Mouse (Mus musculus) lung, embryonic 16.5 days (tissue): ENCODE results near the gene Lmnb2. TPM values are rescaled to one million over a fixed set of nuclear protein-coding genes. Genes with fewer than 3 reads are reported as not detected.
A peak's percentile ranks its signal among the peaks of the same experiment; 100 is the strongest.

Experiments used
- ATAC-seq: fragments of 200-750 bp; cut with Nextera tagmentation; 2 replicates; pipeline ENCODE4 v1.8.0; 2017; ENCODE audit warnings: low read depth, mild to moderate bottlenecking, moderate library complexity
- H3K27ac ChIP-seq: fragments of 300-500 bp; sonication (generic); 2 replicates; pipeline ENCODE4 v1.5.1; 2014; ENCODE audit warnings: mild to moderate bottlenecking, control low read depth, low read length
- H3K27me3 ChIP-seq: fragments of 300-500 bp; sonication (generic); 2 replicates; pipeline ENCODE4 v1.6.1; 2014; ENCODE audit warnings: low read depth, low read length, mixed read lengths; ENCODE audit not compliant: control insufficient read depth, insufficient read depth
- H3K36me3 ChIP-seq: fragments of 300-500 bp; sonication (generic); 2 replicates; pipeline ENCODE4 v1.6.1; 2014; ENCODE audit warnings: low read length; ENCODE audit not compliant: control insufficient read depth, insufficient read depth
- H3K4me1 ChIP-seq: fragments of 300-500 bp; sonication (generic); replicated peaks from 2 replicates; pipeline ENCODE4 v1.6.1; 2014; ENCODE audit warnings: low read length, mixed read lengths; ENCODE audit not compliant: control insufficient read depth, insufficient read depth
- H3K4me2 ChIP-seq: fragments of 300-500 bp; sonication (generic); 2 replicates; pipeline ENCODE4 v1.6.1; 2014; ENCODE audit warnings: low read depth, low read length, control low read depth
- H3K4me3 ChIP-seq: fragments of 300-500 bp; sonication (generic); 2 replicates; pipeline ENCODE4 v1.5.1; 2014; ENCODE audit warnings: mild to moderate bottlenecking, low read length, control low read depth
- H3K9ac ChIP-seq: fragments of 300-500 bp; sonication (generic); 2 replicates; pipeline ENCODE4 v1.6.1; 2014; ENCODE audit warnings: low read length, control low read depth
- H3K9me3 ChIP-seq: fragments of 300-500 bp; sonication (generic); 2 replicates; pipeline ENCODE4 v1.6.1; 2016; ENCODE audit warnings: low read length; ENCODE audit not compliant: control insufficient read depth
- WGBS: fragments of 180-500 bp; shearing (Covaris S2); extraction: QIAGEN DNeasy Blood & Tissue Kit; methylation state at CpG from one replicate; pipeline ENCODE4 v1.1.7; 2014; 5-methylcytosine and 5-hydroxymethylcytosine counted together
- polyA plus RNA-seq: library from polyadenylated mRNA; unstranded; fragments of >200 nt; fragmentation: Nextera tagmentation; extraction: Ambion mirVana; gene quantifications from 2 replicates; pipeline ENCODE4 v1.2.1, GENCODE M21; 2015

Gene Lmnb2
- polyA plus RNA-seq, 1 experiment from 2014 or later = 52.6 TPM

DNA sequence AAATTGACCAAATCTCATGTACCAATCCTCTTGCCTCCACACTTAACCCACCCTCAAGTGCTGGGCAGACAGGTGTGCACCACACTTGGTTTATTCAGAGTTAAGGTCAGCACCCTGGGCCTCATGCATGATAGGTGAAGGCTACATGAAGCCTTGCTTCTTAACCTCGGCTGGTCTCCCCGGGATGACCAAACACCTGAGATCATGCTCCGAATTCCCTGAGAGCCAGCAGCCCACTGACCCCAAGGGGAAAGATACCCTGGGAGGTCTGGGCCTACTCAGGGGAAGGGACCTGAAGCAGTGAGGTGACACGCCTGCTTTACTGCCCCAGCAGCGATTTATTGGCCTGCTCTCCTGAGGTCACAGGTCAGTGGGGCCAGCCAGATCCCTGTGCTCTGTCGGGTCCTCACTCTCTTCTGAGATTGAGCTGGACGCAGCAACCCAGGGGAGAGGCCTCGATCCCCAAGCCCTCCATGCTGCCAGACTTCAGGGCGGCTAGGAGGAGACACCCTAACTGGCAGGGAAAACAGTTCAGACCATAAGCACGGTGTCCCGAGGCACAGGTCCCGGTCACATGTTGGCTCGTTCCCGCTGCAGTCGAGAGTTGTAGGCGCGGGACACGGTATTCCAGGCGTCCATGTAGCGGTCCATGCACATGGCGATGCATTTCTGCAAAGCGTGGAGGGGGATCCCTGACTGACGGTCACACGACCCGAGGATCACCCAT, 18.3 kb downstream of the Lmnb2 start:
- H3K36me3 ChIP-seq = peaks cover 16% of the 10 kb centered on the region
- H3K27ac ChIP-seq = no peak overlapping the region; the same call in 1 of the 2 replicates
- peaks cover 8% of the 10 kb centered on the region for H3K4me1 ChIP-seq
- no peak for ATAC-seq
- no peaks in the 10 kb centered on the region for H3K27me3 ChIP-seq
- H3K4me3 ChIP-seq = peak overlapping the region; percentile 93
- H3K9ac ChIP-seq = peak overlapping the region; percentile 86
- H3K9me3 ChIP-seq = no peaks in the 10 kb centered on the region
- 12% methylated on average over 25 of the region's 25 CpGs for WGBS
- H3K4me2 ChIP-seq = peak overlapping the region; percentile 92

DNA sequence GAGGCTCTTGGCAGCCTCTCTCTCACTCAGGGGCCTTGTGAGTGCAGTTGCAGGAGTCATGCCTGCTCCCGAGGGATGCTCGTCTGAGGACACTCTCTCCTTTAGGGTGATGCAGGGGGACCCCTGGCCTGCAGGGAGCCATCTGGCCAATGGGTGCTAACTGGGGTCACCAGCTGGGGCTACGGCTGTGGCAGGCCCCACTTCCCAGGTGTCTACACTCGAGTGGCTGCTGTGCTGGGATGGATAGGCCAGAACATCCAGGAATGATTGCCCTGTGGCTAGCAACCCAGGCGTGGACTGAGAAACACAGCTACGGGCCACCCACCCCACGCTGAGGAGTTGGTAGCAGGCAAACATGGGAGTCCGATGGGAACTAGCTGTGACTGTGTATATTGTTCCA, 19.0 kb downstream of the Lmnb2 start:
- 79% methylated on average over 8 of the region's 8 CpGs for WGBS
- H3K9me3 ChIP-seq = no peaks in the 10 kb centered on the region
- H3K9ac ChIP-seq = no peak overlapping the region
- H3K4me3 ChIP-seq = no peak overlapping the region
- no peak overlapping the region for H3K4me2 ChIP-seq
- H3K36me3 ChIP-seq = peaks cover 11% of the 10 kb centered on the region
- no peak overlapping the region for H3K27ac ChIP-seq
- no peaks in the 10 kb centered on the region for H3K27me3 ChIP-seq
- ATAC-seq = no peak
- peaks cover 8% of the 10 kb centered on the region for H3K4me1 ChIP-seq

DNA sequence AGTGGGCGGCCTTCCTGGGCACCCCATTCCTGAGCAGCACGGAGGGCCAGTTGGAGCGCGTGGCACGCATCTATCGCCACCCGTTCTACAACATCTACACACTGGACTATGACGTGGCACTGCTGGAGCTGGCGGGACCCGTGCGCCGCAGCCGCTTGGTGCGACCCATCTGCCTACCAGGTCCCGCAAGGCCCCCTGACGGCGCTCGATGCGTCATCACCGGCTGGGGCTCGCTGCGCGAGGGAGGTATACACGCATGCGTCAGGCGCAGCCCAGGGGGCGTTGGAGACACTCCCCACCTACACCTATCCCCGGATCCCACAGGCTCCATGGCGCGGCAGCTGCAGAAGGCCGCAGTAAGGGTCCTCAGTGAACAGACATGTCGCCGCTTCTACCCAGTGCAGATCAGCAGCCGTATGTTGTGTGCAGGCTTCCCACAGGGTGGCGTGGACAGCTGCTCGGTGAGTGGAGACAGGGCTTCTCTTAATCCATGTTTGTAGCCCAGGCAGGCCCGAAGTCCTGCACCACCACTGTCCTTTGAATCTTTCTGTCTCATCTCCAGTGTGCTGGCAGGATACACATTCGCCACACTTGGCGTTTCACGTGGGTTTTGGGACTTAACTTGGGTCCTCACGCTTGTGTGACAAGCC, 20.1 kb downstream of the Lmnb2 start:
- Histone ChIP-seq H3K36me3 (peaks cover 6% of the 10 kb centered on the region; the same call in 1 of the 2 replicates), H3K9me3 (no peaks in the 10 kb centered on the region), H3K4me3 (no peak overlapping the region), H3K27me3 (no peaks in the 10 kb centered on the region), H3K9ac (peak overlapping the region; percentile 34; the same call in 1 of the 2 replicates), H3K4me2 (no peak overlapping the region), H3K27ac (no peak overlapping the region), H3K4me1 (peaks cover 8% of the 10 kb centered on the region)
- 33% methylated on average over 41 of the region's 41 CpGs for WGBS
- no peak for ATAC-seq

DNA sequence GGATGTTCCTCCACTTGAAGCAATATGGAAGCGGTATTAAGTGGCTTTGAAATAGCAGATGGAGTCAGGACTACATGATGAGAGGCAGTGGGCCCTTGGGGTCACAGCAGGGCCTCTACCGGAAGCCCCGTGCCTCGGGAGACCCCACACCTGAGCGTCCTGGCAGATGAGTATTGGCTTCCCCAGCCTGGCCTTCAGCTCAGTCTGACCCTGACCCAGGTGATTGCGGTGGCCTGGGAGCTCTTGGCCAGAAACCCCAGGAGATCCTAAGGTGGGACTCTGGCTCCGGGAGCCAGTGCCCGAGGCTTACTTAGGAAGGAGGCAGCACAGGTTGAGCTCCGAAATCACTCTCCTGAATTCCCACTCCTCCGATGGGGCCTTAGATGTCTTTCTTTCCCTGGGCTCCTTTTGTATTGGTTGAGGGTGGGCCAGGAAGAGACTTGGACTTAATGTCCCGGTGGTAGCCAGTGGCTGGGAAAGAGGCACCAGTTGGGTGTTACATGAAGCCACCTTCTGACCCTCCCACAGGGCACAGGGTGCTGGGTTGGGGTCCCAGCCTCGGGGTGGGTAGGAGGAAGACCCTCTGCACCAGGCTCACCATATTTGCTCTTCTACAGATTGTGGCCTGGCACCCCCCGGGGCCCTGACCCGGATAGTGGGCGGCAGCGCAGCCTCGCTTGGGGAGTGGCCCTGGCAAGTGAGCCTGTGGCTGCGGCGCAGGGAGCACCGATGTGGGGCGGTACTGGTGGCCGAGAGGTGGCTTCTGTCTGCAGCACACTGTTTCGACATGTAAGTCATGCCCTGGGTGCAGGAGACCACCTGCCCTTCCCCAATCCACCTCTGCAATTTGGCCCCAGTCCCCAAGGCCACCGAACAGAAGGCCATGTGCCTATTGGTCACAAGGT, 21.2 kb downstream of the Lmnb2 start:
- Histone ChIP-seq H3K9ac (no peak overlapping the region), H3K4me2 (no peak overlapping the region), H3K4me1 (peaks cover 8% of the 10 kb centered on the region), H3K4me3 (no peak overlapping the region), H3K27me3 (no peaks in the 10 kb centered on the region), H3K36me3 (no peaks in the 10 kb centered on the region), H3K9me3 (no peaks in the 10 kb centered on the region), H3K27ac (no peak overlapping the region)
- WGBS = 66% methylated on average over 24 of the region's 24 CpGs
- ATAC-seq = no peak

DNA sequence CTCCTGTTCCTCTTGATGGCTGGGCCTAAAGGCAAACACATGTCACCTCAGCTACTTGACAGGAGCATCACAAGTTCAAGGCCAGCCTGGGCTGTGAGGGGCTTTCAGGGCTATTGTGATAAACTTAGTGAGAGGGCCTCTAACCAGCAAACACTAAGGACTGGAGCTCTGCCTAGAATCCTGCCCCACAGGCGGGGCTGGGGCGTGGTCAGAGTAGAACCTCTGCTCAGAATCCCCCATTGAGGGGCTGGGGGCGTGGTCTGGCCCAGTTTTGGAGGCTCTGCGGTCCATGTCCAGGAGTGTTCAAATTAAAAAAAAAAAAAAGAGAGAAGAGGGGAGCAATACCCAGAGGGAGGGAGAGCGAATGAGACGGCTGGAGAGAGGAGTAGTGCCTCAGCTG, 22.3 kb downstream of the Lmnb2 start:
- H3K9ac ChIP-seq = no peak overlapping the region
- no peaks in the 10 kb centered on the region for H3K9me3 ChIP-seq
- H3K36me3 ChIP-seq = no peaks in the 10 kb centered on the region
- no peaks in the 10 kb centered on the region for H3K27me3 ChIP-seq
- no peak for ATAC-seq
- peaks cover 8% of the 10 kb centered on the region for H3K4me1 ChIP-seq
- H3K27ac ChIP-seq = no peak overlapping the region
- WGBS = 65% methylated on average over 6 of the region's 6 CpGs
- H3K4me2 ChIP-seq = no peak overlapping the region
- H3K4me3 ChIP-seq = no peak overlapping the region

DNA sequence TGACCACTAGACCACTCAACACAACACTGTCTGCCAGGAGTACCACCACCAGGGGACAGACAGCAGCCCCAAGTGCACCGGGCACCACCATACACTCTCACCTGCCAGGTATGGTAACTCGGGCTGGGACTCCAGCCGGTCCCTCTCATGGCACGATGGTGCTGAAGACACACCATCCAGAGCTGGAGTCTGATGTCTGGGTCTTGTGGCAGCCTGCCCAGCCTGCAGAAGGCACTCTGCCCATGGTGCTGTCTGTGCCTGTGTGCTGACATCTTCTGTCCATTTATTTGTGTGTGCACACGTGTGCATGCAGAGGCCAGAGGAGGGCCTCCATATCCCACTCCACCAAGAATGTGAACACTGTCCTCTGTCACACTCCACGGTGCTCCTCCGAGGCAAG, 22.9 kb downstream of the Lmnb2 start:
- WGBS = 79% methylated on average over 7 of the region's 7 CpGs
- Histone ChIP-seq H3K9me3 (no peaks in the 10 kb centered on the region), H3K27ac (no peak overlapping the region), H3K27me3 (peaks cover 2% of the 10 kb centered on the region; the same call in 1 of the 2 replicates), H3K4me2 (no peak overlapping the region), H3K4me3 (no peak overlapping the region), H3K36me3 (no peaks in the 10 kb centered on the region), H3K4me1 (peaks cover 8% of the 10 kb centered on the region), H3K9ac (no peak overlapping the region)
- no peak for ATAC-seq

DNA sequence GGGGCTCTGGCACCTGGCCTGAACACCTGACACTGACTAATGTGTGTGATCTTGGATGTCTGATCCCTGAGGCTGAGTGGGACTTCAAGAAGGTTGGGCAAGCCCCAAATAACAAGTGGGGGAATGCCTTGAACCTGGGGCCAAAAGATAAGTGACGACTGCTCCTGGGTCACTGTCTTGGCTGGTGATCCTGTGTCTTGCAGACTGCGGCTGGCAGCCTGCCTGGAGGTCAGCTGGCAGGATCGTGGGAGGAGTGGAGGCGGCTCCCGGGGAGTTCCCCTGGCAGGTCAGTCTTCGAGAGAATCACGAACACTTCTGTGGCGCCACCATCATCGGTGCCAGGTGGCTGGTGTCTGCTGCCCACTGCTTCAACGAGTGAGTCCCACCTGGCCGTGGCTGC, 30.9 kb downstream of the Lmnb2 start:
- no peak overlapping the region for H3K4me3 ChIP-seq
- no peaks in the 10 kb centered on the region for H3K36me3 ChIP-seq
- H3K27ac ChIP-seq = no peak overlapping the region
- H3K9ac ChIP-seq = no peak overlapping the region
- H3K9me3 ChIP-seq = no peaks in the 10 kb centered on the region
- WGBS = 35% methylated on average over 11 of the region's 11 CpGs
- H3K4me1 ChIP-seq = no peaks in the 10 kb centered on the region
- H3K4me2 ChIP-seq = no peak overlapping the region
- ATAC-seq = peak; percentile 23; the same call in 1 of the 2 replicates
- H3K27me3 ChIP-seq = peaks cover 11% of the 10 kb centered on the region

DNA sequence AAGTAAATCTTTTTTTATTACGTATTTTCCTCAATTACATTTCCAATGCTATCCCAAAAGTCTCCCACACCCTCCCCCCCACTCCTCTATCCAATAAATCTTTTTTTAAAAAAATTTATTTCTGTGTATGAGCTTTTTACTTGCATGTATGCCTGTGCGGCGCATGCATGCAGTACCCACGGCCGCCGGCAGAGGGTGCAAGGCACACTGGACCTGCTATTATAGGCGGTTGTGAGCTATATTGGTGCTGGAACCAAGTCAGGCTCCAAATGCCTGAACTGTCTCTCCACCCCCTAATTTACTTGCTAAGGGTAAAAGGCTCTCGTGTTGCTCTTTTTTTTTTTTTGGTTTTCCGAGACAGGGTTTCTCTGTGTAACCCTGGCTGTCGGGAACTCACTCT, 36.7 kb downstream of the Lmnb2 start:
- no peak for ATAC-seq

DNA sequence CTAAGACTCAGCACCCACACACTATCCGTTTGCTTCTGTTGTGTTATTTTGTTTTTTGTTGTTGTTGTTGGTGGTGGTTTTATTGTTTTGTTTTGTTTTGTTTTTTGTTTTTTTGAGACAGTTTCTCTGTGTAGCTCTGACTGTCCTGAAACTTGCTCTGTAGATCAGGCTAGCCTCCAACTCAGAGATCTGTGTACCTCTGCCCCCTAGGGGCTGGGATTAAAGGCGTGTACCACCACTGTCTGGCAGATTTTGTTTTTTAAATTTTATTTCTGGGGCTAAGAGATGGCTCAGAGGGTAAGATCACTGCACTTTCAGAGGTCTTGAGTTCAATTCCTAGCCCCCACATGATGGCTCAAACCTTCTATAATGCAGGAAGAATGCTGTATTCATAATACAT, 37.1 kb downstream of the Lmnb2 start:
- Histone ChIP-seq H3K27me3 (no peaks in the 10 kb centered on the region), H3K9me3 (no peaks in the 10 kb centered on the region), H3K36me3 (no peaks in the 10 kb centered on the region), H3K9ac (no peak overlapping the region), H3K4me2 (no peak overlapping the region), H3K4me3 (no peak overlapping the region), H3K4me1 (no peaks in the 10 kb centered on the region), H3K27ac (no peak overlapping the region)
- no peak for ATAC-seq
- WGBS = 62% methylated on average over 2 of the region's 2 CpGs

More for the DNA sequence above, 36.7 kb downstream of the Lmnb2 start:
- Histone ChIP-seq H3K9me3 (no peaks in the 10 kb centered on the region), H3K4me2 (no peak overlapping the region), H3K4me3 (no peak overlapping the region), H3K36me3 (no peaks in the 10 kb centered on the region), H3K27me3 (no peaks in the 10 kb centered on the region), H3K4me1 (no peaks in the 10 kb centered on the region), H3K9ac (no peak overlapping the region), H3K27ac (no peak overlapping the region)
- 26% methylated on average over 10 of the region's 10 CpGs for WGBS
